Mouse (Mus musculus) brain, adult 2 months (tissue): ENCODE results near the gene Asf1b.
"Not testable (repeated sequence)": the region's sequence is repeated elsewhere in the genome, so short reads cannot be mapped to it uniquely, and the experiment has no call there.

Experiments
- DNase-seq: peaks from one replicate; pipeline ENCODE4 v3.0.0; 2011; ENCODE audit warnings: low read depth, low spot score

Asf1b gene

DNA sequence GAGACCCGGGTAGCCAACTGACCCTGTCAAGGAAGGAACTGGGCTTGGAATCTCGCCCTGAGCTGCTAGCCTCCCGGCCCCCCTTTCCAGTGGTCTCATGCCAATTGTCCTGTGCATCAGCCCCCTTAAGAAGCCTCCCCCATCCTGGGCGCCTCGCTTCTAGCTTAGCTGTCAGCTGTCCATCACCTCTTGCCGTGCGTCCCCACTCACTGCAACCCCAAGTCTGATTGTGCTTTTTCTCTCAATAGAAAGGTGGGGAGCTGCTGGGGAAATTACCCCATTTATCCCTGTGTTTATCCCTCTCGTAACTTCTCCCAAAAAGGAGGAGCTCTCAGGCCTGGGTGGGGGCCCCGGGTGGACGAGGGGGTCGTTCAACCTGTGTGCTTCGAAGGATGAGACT, 40.7 kb downstream of the Asf1b start:
- DNase-seq, result no peak

DNA sequence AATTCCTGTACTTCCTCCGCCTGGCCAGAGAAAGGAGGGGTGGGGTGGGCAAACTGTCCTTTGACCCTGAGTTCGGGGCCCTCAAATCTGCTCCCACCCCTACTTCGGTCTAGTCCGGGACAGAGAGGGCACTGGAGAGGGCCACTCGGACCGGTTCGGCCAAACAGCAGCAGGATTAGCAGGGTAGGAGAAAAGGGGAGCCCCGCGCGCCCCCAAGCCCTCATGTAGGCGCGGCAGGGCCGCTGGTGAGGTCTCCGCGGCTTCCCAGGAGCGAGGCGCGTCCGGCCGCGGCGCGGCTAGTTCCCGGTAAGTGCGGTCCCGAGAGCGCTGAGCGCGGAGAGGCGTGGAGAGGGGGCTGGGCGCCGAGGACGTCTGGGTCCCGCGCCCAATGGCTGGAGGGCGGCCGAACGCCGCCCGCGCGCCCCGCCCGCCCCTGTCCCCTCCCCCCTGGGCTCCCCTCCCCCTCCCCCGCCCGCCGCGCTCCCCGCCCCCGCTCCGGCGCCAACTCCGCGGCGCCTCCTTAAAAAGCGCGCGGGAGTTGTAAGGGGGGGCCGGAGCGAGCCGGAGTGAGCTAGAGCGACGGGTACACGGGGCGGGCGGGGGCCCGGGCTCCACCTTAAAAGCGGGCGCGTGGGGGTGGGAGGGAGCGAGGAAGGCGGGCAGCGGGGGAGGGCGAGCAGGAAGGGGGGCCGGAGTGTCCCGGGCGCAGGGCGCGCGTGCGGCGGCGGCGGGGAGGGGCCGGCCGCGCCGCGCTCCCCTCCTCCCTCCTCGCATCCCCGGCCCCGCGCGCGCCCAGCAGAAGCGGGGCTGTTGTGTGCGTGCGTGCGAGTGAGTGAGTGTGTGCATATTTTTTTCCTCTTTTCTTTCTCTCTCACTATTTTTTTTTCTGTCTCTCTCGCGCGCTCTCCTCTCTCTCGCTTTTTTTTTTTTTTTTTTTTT, 41.5 kb downstream of the Asf1b start:
- peak; percentile 96 for DNase-seq

DNA sequence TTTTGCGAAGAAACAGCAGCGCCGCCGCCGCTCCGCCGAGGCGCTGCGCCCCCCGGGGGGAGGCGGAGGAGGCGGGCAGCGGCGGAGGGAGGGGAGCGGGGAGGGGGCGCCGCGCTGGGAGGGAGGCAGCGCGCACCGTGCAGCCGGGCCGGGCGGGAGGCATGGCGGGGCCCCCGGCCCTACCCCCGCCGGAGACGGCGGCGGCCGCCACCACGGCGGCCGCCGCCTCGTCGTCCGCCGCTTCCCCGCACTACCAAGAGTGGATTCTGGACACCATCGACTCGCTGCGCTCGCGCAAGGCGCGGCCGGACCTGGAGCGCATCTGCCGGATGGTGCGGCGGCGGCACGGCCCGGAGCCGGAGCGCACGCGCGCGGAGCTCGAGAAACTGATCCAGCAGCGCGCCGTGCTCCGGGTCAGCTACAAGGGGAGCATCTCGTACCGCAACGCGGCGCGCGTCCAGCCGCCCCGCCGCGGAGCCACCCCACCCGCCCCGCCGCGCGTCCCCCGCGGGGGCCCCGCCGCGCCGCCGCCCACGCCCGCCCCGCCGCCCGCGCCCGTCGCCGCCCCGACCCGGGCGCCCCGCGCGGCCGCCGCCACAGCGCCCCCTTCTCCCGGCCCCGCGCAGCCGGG, 42.3 kb downstream of the Asf1b start, which contains the start of gene Samd1:
Samd1 (plus strand) TSS at position 162 of the 631 bp plus-strand sequence.
- DNase-seq, result peak; percentile 73

DNA sequence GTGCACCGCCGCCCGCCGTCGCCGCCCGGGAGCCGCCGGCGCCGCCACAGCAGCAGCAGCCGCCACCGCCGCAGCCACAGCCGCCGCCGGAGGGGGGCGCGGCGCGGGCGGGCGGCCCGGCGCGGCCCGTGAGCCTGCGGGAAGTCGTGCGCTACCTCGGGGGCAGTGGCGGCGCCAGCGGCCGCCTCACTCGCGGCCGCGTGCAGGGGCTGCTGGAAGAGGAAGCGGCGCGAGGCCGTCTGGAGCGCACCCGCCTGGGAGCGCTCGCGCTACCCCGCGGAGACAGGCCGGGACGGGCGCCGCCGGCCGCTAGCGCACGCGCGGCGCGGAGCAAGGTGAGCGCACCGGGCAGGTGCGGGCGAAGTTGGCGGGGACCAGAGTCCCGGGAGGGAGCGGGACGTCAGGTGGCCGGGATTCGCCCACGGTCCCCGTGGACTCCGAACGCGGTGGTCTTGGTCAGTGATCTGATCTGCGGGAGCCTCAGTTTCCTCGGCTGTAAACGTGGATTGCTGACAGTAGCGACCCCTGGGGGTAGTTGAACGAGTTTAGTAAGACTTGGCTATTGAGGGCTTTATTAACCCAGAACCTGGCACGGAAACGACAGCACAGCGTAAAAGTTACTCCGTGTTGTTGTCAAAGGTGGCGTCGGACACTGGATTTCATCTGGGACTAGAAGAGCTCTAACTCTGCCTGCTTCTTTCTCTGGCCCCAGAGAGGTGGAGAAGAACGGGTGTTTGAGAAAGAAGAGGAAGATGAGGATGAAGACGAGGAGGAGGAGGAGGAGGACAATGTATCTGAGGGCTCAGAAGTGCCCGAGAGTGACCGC, 43.1 kb downstream of the Asf1b start:
- peak; percentile 67 for DNase-seq

DNA sequence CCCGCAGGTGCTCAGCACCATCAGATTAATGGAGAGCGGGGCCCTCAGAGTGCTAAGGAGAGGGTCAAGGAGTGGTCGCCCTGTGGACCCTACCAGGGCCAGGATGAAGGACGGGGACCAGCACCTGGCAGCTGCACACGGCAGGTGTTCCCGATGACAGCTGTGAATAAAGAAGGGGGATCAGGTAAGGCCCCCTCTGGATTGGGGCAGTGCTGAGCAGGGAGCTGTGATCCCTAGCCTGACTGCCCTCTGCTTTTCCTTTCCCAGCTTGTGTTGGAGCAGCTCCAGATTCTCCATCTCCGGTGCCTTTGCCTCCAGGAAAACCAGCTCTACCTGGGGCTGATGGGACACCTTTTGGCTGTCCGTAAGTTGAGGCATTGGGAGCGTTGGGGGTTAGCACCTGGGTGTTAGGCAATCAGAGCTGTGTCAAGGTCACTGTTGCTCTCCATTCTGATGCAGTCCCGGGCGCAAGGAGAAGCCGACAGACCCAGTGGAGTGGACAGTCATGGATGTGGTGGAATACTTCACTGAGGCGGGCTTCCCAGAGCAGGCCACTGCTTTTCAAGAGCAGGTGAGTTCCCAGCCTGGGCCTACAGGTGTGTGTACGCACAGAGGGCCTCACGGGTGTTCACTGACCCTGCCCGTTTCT, 43.9 kb downstream of the Asf1b start:
- DNase-seq, result no peak

DNA sequence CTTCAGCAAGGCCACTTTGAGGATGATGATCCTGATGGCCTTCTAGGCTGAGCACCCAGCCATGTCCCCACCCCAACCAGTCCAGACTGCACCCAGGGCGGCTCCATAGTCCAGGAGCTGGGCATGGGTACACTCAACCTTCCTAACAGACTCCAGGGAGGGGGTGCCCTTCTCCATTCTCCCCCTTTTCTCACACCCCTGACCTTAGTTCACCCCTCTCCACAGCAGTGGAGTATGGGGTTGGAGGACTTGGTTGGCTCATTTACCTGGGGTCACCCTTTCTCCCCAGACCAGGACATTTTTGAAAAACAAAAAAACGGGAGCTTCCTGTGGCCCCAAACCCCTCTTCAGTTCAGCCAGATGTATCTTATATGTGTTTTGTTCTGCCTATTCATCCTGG, 44.5 kb downstream of the Asf1b start:
- DNase-seq, result no peak

DNA sequence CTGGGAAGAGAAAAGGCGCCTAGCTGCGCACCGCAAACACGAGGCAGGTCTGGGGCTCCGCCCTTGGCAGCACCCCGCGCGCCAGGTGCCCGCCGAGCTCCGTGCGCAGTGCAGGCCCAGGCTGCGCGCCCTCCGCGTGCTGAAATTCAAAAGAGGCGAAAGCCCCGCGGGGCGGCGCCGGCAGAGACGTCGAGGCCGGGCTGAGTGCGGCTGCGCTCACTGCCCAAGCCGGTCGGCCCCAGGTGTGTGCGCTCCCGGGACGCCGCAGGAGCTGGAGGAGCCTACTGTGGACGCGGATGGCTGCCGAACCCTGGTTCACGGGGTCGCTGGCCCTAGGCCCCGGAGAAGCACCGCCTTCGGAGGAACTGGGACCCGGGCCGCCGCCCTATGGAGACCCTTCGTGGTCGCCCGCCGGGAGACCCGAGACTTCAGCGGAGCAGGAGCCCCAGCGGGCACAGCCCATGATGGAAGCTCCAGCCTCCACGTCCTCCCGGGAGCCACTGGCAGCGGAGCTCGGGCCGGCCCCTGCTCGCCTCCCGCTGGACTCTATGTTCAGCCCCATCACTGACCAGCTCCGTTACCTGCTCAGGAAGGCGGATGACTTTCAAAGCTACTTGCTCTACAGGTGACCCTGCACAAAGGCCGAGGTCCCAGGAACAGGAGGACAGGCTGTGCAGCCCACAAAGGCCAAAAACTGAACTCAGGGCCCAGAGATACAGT, 46.1 kb downstream of the Asf1b start, which contains the start of gene 1700067K01Rik:
1700067K01Rik (plus strand) TSS at position 222 of the 720 bp plus-strand sequence.
- DNase-seq, result no peak

DNA sequence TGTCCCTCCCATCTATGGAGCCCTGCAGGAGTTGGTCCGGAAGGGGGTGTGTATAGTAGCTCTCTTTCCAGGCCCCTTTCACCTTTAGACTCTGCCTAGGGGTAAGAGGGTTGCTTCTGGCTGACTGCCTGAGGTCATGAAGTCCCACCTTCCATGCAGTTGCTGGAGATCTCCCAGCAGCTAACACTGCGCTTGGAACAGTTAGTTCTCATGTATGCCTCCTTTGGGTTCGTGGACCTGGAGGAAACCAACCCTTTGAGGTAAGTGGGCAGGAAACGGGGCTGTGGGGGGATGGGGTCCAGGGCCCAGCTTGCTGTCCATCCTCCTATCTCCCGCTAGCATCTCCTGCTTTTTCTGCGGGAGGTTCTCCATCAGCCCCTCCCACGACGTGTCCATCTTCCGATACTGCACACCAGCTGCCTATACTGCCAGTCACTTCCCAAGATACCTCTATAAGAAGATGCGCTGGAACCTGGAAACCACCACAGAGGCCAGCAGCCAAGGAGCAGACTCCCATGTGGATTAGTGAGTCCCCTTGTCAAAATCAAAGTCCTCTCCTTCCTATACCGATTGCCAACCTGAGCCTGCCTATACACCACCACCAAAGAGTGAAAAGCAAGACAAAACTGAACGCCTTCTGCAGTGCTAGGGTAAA, 47.8 kb downstream of the Asf1b start:
- no peak for DNase-seq

DNA sequence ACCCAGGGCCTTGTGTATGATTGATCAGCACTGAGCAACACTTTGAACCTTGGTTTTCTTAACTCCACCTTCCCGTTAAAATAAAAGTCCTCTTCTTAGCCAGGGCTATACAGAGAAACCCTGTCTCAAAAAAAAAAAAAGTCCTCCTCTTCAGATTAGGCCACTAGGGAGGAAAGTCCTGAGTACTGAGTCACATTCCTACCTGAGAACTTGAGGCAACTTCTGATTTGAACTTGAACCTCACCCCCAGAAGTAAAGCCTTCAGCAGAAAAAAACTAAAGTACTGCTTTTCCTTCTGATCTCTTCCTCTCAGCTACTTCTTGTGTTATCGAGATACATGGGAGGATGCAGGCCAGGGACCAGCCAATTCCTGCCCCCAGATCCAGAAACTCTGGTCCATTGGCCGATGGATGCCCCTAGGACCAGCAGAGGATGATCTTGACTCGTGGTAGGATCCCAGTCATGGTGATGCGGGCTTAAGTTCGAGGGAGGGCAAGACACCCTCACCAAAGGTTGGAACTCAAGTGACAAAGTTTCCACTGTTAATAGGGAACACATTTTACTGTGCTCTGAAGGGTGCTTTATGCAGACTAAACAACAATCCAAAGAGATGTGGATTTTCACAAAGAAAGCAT, 48.4 kb downstream of the Asf1b start:
- no peak for DNase-seq

DNA sequence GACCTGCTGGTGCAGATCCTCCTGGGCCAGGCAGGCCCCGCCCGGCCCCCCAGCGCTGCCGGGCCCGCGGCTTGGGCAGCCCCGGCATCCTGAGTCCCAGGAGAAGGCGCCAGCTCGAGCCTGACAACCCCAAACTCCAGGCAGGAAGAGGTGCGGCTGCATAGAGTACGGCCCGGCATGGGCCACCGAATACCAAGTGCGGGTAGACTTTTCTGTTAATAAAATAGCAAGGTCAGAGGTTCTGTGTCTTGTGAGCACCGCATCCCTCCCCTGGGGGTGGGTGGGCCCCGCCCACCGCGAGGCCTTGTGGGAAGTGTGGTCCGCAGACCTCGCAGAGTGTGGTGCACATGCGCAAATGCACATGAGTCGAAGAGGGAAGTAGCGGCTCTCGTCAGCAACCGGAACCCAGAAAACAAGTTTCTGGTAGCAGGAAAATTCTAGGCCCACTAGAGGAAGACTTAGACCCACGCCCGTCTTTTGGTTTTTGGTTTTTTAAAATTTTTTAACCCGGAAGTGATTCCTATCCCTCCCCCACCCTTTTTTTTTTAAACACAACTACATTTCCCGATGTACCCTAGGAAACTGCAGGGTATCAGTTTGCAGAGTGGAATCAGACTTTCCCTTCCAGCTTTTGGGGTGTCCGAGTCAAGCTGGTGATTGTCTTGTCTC, 49.4 kb downstream of the Asf1b start:
- peak; percentile 98 for DNase-seq

DNA sequence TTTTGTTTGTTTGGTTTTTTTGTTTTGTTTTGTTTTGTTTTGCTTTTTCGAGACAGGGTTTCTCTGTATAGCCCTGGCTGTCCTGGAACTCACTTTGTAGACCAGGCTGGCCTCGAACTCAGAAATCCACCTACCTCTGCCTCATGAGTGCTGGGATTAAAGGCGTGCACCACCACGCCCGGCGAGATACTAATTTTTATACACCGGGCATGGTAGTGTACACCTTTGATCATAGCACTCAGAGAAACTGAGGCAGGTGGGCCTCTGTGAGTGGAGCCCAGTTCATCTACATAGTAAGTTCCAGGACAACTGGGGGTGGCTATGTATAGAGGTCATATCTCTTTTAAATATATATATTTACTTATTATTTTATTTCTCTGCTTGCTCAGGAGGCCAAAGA, 50.2 kb downstream of the Asf1b start:
- not testable (repeated sequence) for DNase-seq

DNA sequence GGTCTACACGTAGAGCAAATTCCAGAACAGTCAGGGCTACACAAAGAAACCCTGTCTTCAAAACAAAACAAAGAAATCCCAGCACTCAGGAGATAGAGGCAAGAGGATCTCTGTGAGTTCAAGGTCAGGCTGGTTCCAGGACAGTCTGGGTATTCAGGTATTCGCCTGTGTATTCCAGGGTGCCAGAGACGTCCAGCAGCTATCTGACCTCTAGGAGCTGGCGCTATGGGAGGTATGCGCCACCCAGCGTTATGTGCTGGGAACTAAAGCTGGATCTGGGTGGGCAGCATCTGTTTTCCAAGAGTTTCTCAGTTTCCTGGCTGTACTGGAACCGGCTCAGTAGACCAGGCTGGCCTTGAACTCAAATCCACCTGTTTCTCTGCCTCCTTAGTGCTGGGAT, 53.1 kb downstream of the Asf1b start:
- no peak for DNase-seq

DNA sequence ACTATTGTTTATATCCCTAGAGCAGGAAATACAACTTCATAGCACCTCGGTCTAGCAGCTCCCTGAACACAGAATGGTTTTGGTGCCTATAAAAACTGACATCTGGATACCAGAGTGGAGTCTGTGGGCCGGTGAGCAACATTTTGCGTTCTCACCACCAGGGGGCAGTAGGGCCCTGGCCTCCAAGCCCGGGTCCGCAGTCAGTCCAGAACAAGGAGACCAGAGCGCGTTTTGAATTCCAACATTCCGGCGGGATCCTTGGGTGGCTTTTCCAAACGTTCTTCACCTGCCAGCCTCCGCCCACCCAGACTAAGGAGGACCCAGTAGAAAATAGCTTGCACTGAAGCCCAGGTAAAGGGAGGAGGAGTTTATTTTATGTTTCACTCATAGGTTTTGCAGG, 54.6 kb downstream of the Asf1b start:
- peak; percentile 87 for DNase-seq

DNA sequence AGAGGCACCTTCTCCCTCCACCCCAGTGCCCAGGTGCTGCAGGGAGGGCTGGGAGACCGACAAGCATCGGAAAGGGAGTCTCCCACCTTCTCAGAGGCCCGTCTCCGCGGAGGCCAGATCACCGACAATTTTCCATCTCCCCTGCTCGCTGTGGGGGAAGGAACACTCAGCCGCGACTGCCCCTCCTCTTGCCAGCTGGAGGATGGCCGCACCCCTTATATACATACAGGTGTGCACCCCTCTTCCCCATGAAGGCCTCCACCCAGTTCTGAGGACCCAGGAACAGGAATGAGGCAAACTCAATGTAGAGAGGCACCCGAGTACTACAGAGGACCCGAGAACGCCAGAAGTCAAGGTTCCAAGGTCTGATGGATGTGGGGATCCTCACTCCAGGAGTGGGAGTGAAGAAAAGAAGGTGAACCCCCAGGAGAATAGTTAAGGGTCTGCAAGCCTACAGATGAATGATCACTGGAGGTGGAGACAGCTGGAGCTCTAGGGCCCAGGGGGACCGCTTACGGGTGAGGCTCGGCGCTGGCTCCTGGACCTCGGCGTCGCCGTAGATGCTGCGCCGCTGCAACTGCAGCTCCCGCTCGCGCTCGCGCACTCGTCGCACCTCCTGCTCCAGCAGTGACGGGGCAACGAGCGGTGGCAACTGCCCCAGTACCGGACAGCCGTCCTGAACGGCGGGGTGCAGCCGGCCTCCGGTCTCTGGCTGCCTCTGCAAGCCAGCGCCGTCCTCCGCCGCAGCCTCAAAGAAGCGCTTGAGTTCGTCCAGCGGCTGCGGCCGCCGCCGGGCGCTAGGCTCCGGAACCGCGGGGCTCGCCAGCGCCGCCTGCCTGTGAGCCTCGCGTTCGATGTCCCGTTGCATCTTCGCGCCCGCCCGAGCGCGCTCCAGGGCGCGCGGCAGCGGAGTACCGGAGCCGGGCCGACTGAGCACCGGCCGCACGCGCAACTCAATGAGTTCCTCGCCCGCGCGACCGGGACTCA, 55.6 kb downstream of the Asf1b start:
- peak; percentile 76 for DNase-seq

DNA sequence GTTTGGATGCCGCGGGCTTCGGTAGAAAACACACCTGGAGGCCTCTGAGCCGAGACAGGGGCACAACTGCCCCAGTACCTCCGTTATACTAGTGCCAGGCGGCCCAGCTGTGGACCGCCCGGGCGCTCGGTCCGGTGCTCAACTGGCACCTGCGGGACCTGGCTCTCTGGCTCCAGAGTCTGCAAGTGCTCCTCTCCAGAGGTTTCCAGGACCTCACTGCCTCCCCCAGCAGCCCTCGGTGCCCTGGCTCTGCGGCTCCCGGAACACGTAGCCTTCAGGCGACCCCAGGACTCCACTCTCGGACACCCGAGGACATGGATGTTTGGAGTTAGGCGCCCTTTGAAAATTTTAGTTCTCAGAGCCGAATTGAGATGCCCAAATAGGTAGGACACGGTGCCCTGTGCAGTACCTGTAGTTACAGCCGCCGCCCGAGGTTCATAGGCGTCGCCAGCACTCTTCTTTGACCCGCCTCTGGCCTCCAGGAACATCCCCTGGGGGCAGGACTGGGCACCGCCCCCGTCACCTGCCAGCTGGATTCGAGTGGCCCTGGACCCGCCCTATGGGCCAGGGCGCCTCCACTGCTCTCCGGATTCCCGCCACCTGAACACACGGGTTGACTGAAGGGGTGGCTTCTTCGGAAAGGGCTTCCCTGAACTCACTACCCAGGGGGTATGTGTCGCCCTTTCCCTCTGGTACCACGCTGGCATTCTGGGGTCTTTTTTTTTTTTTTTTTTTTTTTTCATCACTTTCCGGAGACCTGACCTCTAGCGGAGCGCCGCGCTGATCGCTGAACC, 56.6 kb downstream of the Asf1b start, which contains the start of gene 2210011C24Rik:
2210011C24Rik (minus strand) TSS at position 467 of the 794 bp plus-strand sequence.
- no peak for DNase-seq

DNA sequence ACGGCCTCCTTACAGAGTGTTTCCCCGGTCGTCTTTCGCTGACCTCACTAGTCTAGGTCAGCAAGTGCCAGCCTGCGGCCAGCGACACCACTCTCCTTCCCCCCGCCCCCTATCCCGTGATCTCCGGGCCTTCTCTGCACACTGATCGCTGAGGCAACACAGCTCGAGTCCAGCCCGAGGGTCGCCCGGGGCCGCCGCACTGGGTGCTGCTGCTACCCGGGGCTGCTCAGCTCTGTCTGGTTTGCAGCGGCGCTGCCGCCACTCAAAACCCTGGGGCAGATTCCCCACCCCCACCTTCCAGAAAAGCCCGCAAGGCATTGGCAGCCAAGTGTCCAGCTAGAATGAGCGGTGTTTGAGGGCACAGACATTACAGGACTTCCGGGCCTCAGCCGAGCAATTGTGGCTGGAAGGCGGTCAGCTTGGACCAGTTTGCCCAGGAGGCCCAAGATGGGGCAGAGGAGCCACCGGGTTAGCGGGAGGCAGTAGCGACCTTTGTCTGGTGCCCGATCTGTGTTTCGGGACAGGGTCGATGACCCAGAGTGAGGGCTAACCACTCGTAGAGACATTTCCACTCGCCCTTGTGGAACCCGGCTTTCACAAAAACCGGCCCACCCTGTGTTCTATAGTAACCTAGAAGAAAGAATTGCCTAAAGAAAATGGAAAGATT, 57.3 kb downstream of the Asf1b start:
- DNase-seq, result no peak
